Mouse (Mus musculus): Measurements from ENCODE around the gene Sox1. TPM values are rescaled to one million over a fixed set of nuclear protein-coding genes. Genes with fewer than 3 reads are reported as not detected.
A peak's percentile ranks its signal among the peaks of the same experiment; 100 is the strongest.

Gene Sox1
- total and polyA plus RNA-seq, 3 experiments: not detected

DNA sequence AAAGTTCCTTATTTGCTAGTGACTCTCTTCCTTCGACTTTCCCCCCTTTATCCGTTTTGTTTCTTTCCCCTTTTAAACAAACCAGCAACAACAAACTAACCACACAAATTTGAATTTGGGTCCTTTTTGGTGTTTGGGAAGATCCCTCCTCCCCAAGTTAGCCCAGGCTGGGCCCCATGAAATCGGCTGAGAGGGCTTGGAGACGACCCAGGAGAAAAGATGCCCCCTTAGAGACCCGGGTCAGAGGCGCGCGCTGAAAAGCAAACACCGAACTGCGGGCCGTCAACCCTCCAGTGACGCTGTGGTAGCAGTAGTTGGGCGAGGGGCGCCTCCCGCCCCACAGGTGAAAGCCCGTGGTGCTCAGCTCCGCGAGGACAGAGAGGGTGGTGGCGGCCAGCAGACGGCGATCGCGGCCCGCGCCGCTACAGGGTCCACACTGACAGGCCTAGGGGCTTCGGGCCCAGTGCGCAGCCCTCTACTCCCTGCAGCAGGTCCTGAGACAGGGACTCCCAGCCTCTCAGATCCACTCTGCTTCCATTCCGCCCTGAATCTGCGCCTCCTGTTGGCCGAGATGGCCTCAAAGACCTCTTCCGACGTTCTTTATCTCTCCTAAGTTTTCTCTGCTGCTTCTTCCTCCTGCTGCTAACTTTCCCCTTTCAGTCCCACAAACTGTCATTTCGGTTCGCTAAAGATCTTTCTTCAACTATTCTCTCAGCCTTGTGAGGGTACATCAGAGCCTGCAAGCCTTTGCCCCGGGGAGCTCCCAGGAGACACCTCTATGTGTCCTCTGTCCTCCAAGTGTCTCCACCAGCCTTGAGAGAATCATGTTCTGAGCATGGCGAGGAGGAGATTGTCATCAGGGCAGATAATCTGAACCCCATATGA lies 3.5 kb upstream of the Sox1 start:
- Histone ChIP-seq H3K4me1 (ENCODE audit: control insufficient read depth, insufficient read depth, low read length) (no peaks in the 10 kb centered on the region), H3K27me3 (ENCODE audit: control insufficient read depth, insufficient read depth, low read length) (peaks cover 41% of the 10 kb centered on the region), H3K27ac (no peak overlapping the region), H3K4me3 (no peak overlapping the region), H3K79me2 (replicated peaks; ENCODE audit: control insufficient read depth, insufficient read depth, low read length) (no peaks in the 10 kb centered on the region), H3K36me3 (ENCODE audit: control insufficient read depth, insufficient read depth, low read length) (no peaks in the 10 kb centered on the region), H3K9ac (ENCODE audit: low read depth, low read length) (no peak overlapping the region)
- no peak for TF ChIP-seq EP300 (IDR thresholded peaks at IDR 0.05; ENCODE audit: insufficient read depth, low read depth, low read length)
- peak; percentile 27 for TF ChIP-seq CTCF (IDR thresholded peaks at IDR 0.05)
- WGBS: 5% methylated on average over 30 of the region's 37 CpGs
- intact Hi-C loops (cut with DNase I): no loop called here
- DNase-seq: no peak

DNA sequence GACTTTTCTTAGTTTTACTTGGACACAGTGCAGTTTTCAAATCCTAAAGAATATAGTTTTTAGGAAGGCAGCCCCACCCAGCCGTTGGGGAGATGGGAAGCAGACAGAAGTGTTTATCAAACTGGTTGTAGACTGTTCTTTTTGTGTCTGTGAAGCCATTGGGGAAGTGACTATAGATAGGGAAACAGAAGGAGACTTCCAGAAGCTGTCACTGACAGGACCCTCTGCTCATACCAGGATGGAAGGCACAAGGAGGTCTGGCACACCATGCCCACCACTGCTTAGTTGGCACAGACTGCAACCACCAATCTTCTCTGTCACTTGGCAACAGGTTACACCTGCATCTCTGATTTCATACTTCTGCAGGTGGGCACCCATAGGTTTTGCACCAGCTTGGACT lies 2.3 kb upstream of the Sox1 start:
- no peaks in the 10 kb centered on the region for H3K4me1 ChIP-seq (ENCODE audit: control insufficient read depth, insufficient read depth, low read length)
- intact Hi-C loops (cut with DNase I): no loop called here
- H3K36me3 ChIP-seq (ENCODE audit: control insufficient read depth, insufficient read depth, low read length): no peaks in the 10 kb centered on the region
- H3K79me2 ChIP-seq (replicated peaks; ENCODE audit: control insufficient read depth, insufficient read depth, low read length): no peaks in the 10 kb centered on the region
- 10% methylated on average over 1 of the region's 1 CpGs for WGBS
- peaks cover 47% of the 10 kb centered on the region for H3K27me3 ChIP-seq (ENCODE audit: control insufficient read depth, insufficient read depth, low read length)
- H3K4me3 ChIP-seq: no peak overlapping the region
- H3K9ac ChIP-seq (ENCODE audit: low read depth, low read length): no peak overlapping the region
- no peak overlapping the region for H3K27ac ChIP-seq
- no peak for TF ChIP-seq POLR2A (IDR thresholded peaks at IDR 0.05; ENCODE audit: insufficient read depth, low read depth, low read length)
- TF ChIP-seq EP300 (IDR thresholded peaks at IDR 0.05; ENCODE audit: insufficient read depth, low read depth, low read length): no peak
- TF ChIP-seq CTCF (IDR thresholded peaks at IDR 0.05): no peak
- DNase-seq: no peak

- WGBS: 5% methylated on average over 22 of the region's 22 CpGs
- no peak for DNase-seq
- intact Hi-C loops (cut with DNase I): no loop called here
- Histone ChIP-seq H3K4me1 (ENCODE audit: control insufficient read depth, insufficient read depth, low read length) (no peaks in the 10 kb centered on the region), H3K27ac (no peak overlapping the region), H3K9ac (ENCODE audit: low read depth, low read length) (no peak overlapping the region), H3K27me3 (ENCODE audit: control insufficient read depth, insufficient read depth, low read length) (peaks cover 45% of the 10 kb centered on the region), H3K4me3 (no peak overlapping the region), H3K36me3 (ENCODE audit: control insufficient read depth, insufficient read depth, low read length) (no peaks in the 10 kb centered on the region), H3K79me2 (replicated peaks; ENCODE audit: control insufficient read depth, insufficient read depth, low read length) (no peaks in the 10 kb centered on the region)
- TF ChIP-seq EP300 (IDR thresholded peaks at IDR 0.05; ENCODE audit: insufficient read depth, low read depth, low read length) (no peak), CTCF (IDR thresholded peaks at IDR 0.05) (no peak), POLR2A (IDR thresholded peaks at IDR 0.05; ENCODE audit: insufficient read depth, low read depth, low read length) (no peak)
Observed at GRCm38 (mm10) chr8:12394385-12395000, 602 bp upstream of the Sox1 start.

- intact Hi-C loops (cut with DNase I): no loop called here
- no peak overlapping the region for H3K4me3 ChIP-seq
- H3K27me3 ChIP-seq (ENCODE audit: control insufficient read depth, insufficient read depth, low read length): peaks cover 46% of the 10 kb centered on the region
- no peaks in the 10 kb centered on the region for H3K79me2 ChIP-seq (replicated peaks; ENCODE audit: control insufficient read depth, insufficient read depth, low read length)
- no peak overlapping the region for H3K9ac ChIP-seq (ENCODE audit: low read depth, low read length)
- DNase-seq: no peak
- TF ChIP-seq EP300 (IDR thresholded peaks at IDR 0.05; ENCODE audit: insufficient read depth, low read depth, low read length) (no peak), POLR2A (IDR thresholded peaks at IDR 0.05; ENCODE audit: insufficient read depth, low read depth, low read length) (no peak), CTCF (IDR thresholded peaks at IDR 0.05) (no peak)
- no peaks in the 10 kb centered on the region for H3K4me1 ChIP-seq (ENCODE audit: control insufficient read depth, insufficient read depth, low read length)
- 2% methylated on average over 98 of the region's 118 CpGs for WGBS
- H3K36me3 ChIP-seq (ENCODE audit: control insufficient read depth, insufficient read depth, low read length): no peaks in the 10 kb centered on the region
- no peak overlapping the region for H3K27ac ChIP-seq
Observed at GRCm38 (mm10) chr8:12396501-12397345, 1.6 kb downstream of the Sox1 start.

DNA sequence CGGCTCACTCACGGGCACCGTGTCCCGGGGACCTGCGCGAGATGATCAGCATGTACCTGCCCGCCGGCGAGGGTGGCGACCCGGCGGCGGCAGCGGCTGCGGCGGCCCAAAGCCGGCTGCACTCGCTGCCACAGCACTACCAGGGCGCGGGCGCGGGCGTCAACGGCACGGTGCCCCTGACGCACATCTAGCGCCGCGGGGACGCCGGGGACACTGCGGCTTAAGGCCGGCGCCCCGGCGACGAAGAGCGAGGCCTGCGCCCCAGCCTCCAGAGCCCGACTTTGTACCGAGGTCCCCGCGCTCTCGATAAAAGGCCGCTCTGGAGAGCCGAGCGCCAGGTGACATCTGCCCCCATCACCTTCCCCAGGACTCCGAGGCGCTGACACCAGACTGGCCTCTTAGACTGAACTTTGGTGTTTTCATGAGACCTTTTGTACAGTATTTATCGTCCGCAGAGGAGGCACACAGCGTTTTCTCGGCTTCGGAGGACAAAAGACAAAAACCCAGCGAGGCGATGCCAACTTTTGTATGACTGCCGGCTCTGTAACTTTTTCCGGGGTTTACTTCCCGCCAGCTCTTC lies 2.3 kb downstream of the Sox1 start:
- DNase-seq: no peak

More for the DNA sequence above, 2.3 kb downstream of the Sox1 start:
- Histone ChIP-seq H3K9ac (ENCODE audit: low read depth, low read length) (no peak overlapping the region), H3K79me2 (replicated peaks; ENCODE audit: control insufficient read depth, insufficient read depth, low read length) (no peaks in the 10 kb centered on the region), H3K4me3 (no peak overlapping the region), H3K27me3 (ENCODE audit: control insufficient read depth, insufficient read depth, low read length) (peaks cover 46% of the 10 kb centered on the region), H3K27ac (no peak overlapping the region), H3K36me3 (ENCODE audit: control insufficient read depth, insufficient read depth, low read length) (no peaks in the 10 kb centered on the region), H3K4me1 (ENCODE audit: control insufficient read depth, insufficient read depth, low read length) (no peaks in the 10 kb centered on the region)
- 2% methylated on average over 59 of the region's 59 CpGs for WGBS
- intact Hi-C loops (cut with DNase I): no loop called here
- TF ChIP-seq POLR2A (IDR thresholded peaks at IDR 0.05; ENCODE audit: insufficient read depth, low read depth, low read length): no peak
- TF ChIP-seq CTCF (IDR thresholded peaks at IDR 0.05): no peak
- no peak for TF ChIP-seq EP300 (IDR thresholded peaks at IDR 0.05; ENCODE audit: insufficient read depth, low read depth, low read length)
